Mouse (Mus musculus) lung, embryonic 15.5 days (tissue): Measurements from ENCODE around the gene Gpsm3. TPM values are rescaled to one million over a fixed set of nuclear protein-coding genes. Genes with fewer than 3 reads are reported as not detected.

Source experiments
- ATAC-seq: fragments of 200-750 bp; cut with Nextera tagmentation; 2 replicates; pipeline ENCODE4 v1.8.0; 2017; ENCODE audit warnings: moderate number of reproducible peaks, borderline replicate concordance; ENCODE audit not compliant: low FRiP score, low TSS enrichment; ENCODE audit errors: extremely low read depth
- H3K27ac ChIP-seq: fragments of 300-500 bp; sonication (generic); 2 replicates; pipeline ENCODE4 v1.5.1; 2015; ENCODE audit warnings: moderate library complexity, mild to moderate bottlenecking, inconsistent platforms
- H3K27me3 ChIP-seq: fragments of 300-500 bp; sonication (generic); 2 replicates; pipeline ENCODE4 v1.6.1; 2015; ENCODE audit warnings: inconsistent platforms
- H3K36me3 ChIP-seq: fragments of 300-500 bp; sonication (generic); 2 replicates; pipeline ENCODE4 v1.6.1; 2015; ENCODE audit warnings: inconsistent platforms
- H3K4me1 ChIP-seq: fragments of 300-500 bp; sonication (generic); 2 replicates; pipeline ENCODE4 v1.6.1; 2015; ENCODE audit warnings: inconsistent platforms
- H3K4me2 ChIP-seq: fragments of 300-500 bp; sonication (generic); 2 replicates; pipeline ENCODE4 v1.6.1; 2015; ENCODE audit warnings: inconsistent platforms, mild to moderate bottlenecking, moderate library complexity
- H3K4me3 ChIP-seq: fragments of 300-500 bp; sonication (generic); 2 replicates; pipeline ENCODE4 v1.5.1; 2015; ENCODE audit warnings: mild to moderate bottlenecking, inconsistent platforms
- H3K9ac ChIP-seq: fragments of 300-500 bp; sonication (generic); 2 replicates; pipeline ENCODE4 v1.6.1; 2015; ENCODE audit warnings: inconsistent platforms
- H3K9me3 ChIP-seq: fragments of 300-500 bp; sonication (generic); 2 replicates; pipeline ENCODE4 v1.6.1; 2016; ENCODE audit warnings: inconsistent platforms
- WGBS: fragments of 180-500 bp; shearing (Covaris S2); methylation state at CpG from one replicate; pipeline ENCODE4 v1.1.7; 2015; 5-methylcytosine and 5-hydroxymethylcytosine counted together
- polyA plus RNA-seq: library from polyadenylated mRNA; unstranded; fragments of >200 nt; fragmentation: Nextera tagmentation; extraction: Ambion mirVana; gene quantifications from 2 replicates; pipeline ENCODE4 v1.2.1, GENCODE M21; 2015

The Gpsm3 gene
- polyA plus RNA-seq, 1 experiment from 2014 or later: 17.9 TPM

DNA sequence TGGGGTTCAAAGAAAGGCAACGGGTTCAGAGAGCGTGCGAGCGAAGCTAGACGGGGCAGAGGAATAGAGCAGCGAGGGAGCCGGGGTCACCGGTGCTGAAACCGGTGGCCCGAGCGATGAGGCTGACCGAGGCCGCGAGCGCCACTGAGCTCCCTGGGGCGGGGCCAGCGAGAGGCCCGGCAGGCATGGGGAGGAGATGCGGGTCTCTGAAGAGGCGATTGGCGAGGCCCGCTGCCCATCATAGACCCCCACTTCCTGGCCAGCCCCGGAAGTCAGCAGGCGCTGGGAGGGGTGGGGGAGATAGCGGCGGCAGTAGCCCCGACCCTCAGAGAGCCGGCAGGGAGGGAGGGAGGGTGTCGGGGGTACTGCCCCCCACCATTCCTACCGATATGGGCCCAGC is 16.0 kb downstream of the Gpsm3 start:
- Histone ChIP-seq H3K36me3 (peaks cover 13% of the 10 kb centered on the region), H3K9me3 (no peaks in the 10 kb centered on the region), H3K27ac (peak overlapping the region; percentile 90), H3K27me3 (no peaks in the 10 kb centered on the region), H3K4me1 (peaks cover 34% of the 10 kb centered on the region), H3K4me2 (peak overlapping the region; percentile 95), H3K9ac (peak overlapping the region; percentile 92), H3K4me3 (peak overlapping the region; percentile 95)
- WGBS: under 1% methylated on average over 25 of the region's 30 CpGs
- peak; percentile 41 for ATAC-seq

GRCm38 (mm10) chr17:34606186-34607039 is 16.8 kb downstream of the Gpsm3 start:
- Histone ChIP-seq H3K27ac (peak overlapping the region; percentile 90), H3K27me3 (no peaks in the 10 kb centered on the region), H3K4me1 (peaks cover 34% of the 10 kb centered on the region), H3K4me3 (peak overlapping the region; percentile 95), H3K4me2 (peak overlapping the region; percentile 95), H3K9ac (peak overlapping the region; percentile 92), H3K36me3 (peaks cover 14% of the 10 kb centered on the region), H3K9me3 (no peaks in the 10 kb centered on the region)
- ATAC-seq: no peak
- 10% methylated on average over 32 of the region's 32 CpGs for WGBS

DNA sequence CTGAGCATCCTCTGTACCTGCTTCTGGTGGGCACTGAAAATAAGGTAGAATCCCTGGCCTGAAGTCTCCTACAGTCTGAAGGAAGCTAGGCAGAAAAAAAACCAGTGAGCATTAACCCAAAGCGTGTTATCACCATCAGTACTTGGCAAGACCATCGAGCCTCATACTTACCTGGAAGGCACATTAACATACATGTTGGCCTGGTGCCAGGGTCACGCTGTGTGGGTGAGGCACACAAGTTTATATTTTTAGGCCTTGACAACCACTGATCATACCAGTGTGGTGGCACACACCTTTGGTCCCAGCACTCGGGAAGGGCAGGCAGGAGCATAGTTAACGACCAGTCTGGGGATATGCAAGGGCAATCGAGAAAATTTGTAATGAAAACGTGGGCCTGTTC is 18.4 kb downstream of the Gpsm3 start:
- Histone ChIP-seq H3K9me3 (no peaks in the 10 kb centered on the region), H3K4me2 (no peak overlapping the region), H3K27ac (no peak overlapping the region), H3K9ac (0 out of 2 replicates have a peak overlapping the region, but pooled peaks have one; percentile 21), H3K27me3 (no peaks in the 10 kb centered on the region), H3K4me1 (peaks cover 24% of the 10 kb centered on the region), H3K4me3 (no peak overlapping the region), H3K36me3 (peaks cover 27% of the 10 kb centered on the region)
- no peak for ATAC-seq
- 75% methylated on average over 7 of the region's 7 CpGs for WGBS

DNA sequence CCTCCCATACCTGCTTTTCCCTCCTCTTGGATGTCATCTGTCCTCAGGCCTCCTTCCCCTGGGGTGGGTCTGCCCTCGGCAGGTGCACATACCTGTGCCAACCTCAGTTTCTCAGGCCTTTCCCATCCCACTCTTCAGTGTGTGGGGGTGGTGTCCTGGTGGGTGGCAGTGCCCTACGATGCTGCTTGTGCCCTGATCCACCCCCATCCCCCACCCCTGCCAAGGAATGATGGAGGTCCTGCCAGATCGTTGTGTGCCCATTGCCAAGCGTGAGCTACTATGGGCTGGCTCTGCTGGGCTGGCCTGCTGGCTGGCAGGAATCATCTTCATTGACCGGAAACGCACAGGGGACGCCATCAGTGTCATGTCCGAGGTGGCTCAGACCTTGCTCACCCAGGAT is 21.4 kb downstream of the Gpsm3 start:
- WGBS: 89% methylated on average over 8 of the region's 8 CpGs
- Histone ChIP-seq H3K27me3 (no peaks in the 10 kb centered on the region), H3K27ac (no peak overlapping the region), H3K4me2 (no peak overlapping the region), H3K9me3 (no peaks in the 10 kb centered on the region), H3K36me3 (peaks cover 37% of the 10 kb centered on the region), H3K4me3 (no peak overlapping the region), H3K4me1 (peaks cover 14% of the 10 kb centered on the region), H3K9ac (no peak overlapping the region)
- ATAC-seq: no peak

GRCm38 (mm10) chr17:34613054-34613645 is 23.5 kb downstream of the Gpsm3 start:
- Histone ChIP-seq H3K9ac (no peak overlapping the region), H3K4me3 (no peak overlapping the region), H3K4me1 (no peaks in the 10 kb centered on the region), H3K9me3 (no peaks in the 10 kb centered on the region), H3K27me3 (no peaks in the 10 kb centered on the region), H3K36me3 (peaks cover 37% of the 10 kb centered on the region), H3K27ac (no peak overlapping the region), H3K4me2 (no peak overlapping the region)
- 81% methylated on average over 11 of the region's 11 CpGs for WGBS
- no peak for ATAC-seq

GRCm38 (mm10) chr17:34613830-34614229 is 24.2 kb downstream of the Gpsm3 start:
- Histone ChIP-seq H3K27me3 (no peaks in the 10 kb centered on the region), H3K9me3 (no peaks in the 10 kb centered on the region), H3K36me3 (peaks cover 37% of the 10 kb centered on the region), H3K4me1 (no peaks in the 10 kb centered on the region), H3K27ac (no peak overlapping the region), H3K4me2 (no peak overlapping the region), H3K9ac (no peak overlapping the region), H3K4me3 (no peak overlapping the region)
- WGBS: 85% methylated on average over 10 of the region's 10 CpGs
- ATAC-seq: no peak

DNA sequence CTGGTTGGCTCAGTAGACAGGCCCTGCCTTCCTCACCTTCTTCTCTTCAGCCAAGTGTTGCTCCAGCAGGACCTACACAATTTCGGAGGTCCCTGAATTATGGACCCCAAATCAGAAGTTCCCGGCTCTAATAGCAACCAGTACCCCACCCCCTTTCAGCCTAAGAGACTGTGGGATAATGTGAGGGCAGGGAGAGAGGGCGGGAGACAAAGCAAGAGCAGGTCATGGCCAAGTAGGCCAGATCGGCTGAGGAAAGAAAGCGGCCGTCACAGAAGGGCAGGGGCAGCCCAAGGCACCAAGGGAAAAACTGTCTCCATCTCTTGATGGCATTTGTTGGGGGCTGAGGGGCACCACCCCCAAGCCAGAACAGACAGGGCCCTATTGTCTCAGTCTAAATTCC is 26.3 kb downstream of the Gpsm3 start, which contains the start of gene Egfl8:
Egfl8 (minus strand) TSS at position 101 of the 400 bp plus-strand sequence.
- Histone ChIP-seq H3K27me3 (no peaks in the 10 kb centered on the region), H3K4me2 (no peak within 1 kb of the TSS), H3K36me3 (peaks cover 31% of the 10 kb centered on the region), H3K4me3 (no peak within 1 kb of the TSS), H3K27ac (peak within 1 kb of the TSS; percentile 8; the same call in 1 of the 2 replicates), H3K9me3 (no peaks in the 10 kb centered on the region), H3K9ac (no peak within 1 kb of the TSS), H3K4me1 (no peaks in the 10 kb centered on the region)
- 70% methylated on average over 6 of the region's 6 CpGs for WGBS
- no peak for ATAC-seq

GRCm38 (mm10) chr17:34618999-34619398 is 29.4 kb downstream of the Gpsm3 start:
- no peak overlapping the region for H3K4me2 ChIP-seq
- H3K9ac ChIP-seq: no peak overlapping the region
- H3K9me3 ChIP-seq: no peaks in the 10 kb centered on the region
- H3K4me1 ChIP-seq: no peaks in the 10 kb centered on the region
- WGBS: 15% methylated on average over 6 of the region's 6 CpGs
- H3K36me3 ChIP-seq: peaks cover 18% of the 10 kb centered on the region
- no peak for ATAC-seq
- no peak overlapping the region for H3K27ac ChIP-seq
- no peaks in the 10 kb centered on the region for H3K27me3 ChIP-seq
- no peak overlapping the region for H3K4me3 ChIP-seq

DNA sequence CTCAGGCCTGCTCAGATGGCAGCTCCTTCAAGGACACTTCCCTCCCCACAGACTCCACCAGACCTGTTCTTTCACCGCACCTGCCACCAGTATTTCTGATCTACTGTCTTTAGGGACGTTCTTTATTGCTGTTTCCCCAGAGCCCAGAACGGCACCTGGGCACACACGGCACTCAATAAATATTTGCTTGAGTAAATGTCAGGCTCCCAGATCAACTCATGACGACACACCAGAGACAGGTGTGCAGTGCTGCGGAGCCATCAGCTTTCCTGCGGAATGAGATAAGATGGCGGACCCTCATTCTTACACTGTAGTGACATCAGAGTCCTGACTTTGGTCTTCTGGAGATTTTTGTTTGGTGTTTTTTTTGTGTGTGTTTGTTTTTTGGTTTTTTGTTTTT is 31.4 kb downstream of the Gpsm3 start:
- Histone ChIP-seq H3K36me3 (peaks cover 12% of the 10 kb centered on the region), H3K4me3 (no peak overlapping the region)
- WGBS: 75% methylated on average over 8 of the region's 8 CpGs

DNA sequence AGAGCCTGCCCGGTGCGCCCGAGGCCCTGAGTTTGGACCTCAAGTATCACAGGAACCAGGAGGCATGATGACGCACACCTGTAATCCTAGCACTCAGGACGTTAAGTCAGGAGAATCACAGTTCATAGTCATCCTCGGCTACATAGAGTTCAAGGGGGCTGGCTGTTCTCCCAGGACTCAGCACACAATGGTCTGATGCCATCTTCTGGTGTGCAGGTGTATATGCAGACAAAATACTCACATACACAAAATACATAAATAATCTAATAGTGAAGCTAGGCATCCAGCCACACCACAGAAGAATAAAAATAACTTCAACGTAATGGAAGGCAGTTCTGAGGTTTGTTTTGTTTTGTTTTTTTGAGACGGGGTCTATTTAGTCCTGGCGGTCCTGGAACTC is 33.6 kb downstream of the Gpsm3 start:
- Histone ChIP-seq H3K4me1 (peaks cover 7% of the 10 kb centered on the region), H3K36me3 (peaks cover 12% of the 10 kb centered on the region), H3K4me3 (no peak overlapping the region), H3K27ac (no peak overlapping the region), H3K9ac (no peak overlapping the region), H3K4me2 (no peak overlapping the region), H3K27me3 (no peaks in the 10 kb centered on the region; the same call in 1 of the 2 replicates), H3K9me3 (no peaks in the 10 kb centered on the region)
- ATAC-seq: no peak
- 84% methylated on average over 9 of the region's 9 CpGs for WGBS

More for the DNA sequence above, 31.4 kb downstream of the Gpsm3 start:
- Histone ChIP-seq H3K4me2 (no peak overlapping the region), H3K27ac (no peak overlapping the region), H3K9ac (no peak overlapping the region), H3K4me1 (peaks cover under 1% of the 10 kb centered on the region; the same call in 1 of the 2 replicates), H3K27me3 (no peaks in the 10 kb centered on the region; the same call in 1 of the 2 replicates), H3K9me3 (no peaks in the 10 kb centered on the region)
- ATAC-seq: no peak

DNA sequence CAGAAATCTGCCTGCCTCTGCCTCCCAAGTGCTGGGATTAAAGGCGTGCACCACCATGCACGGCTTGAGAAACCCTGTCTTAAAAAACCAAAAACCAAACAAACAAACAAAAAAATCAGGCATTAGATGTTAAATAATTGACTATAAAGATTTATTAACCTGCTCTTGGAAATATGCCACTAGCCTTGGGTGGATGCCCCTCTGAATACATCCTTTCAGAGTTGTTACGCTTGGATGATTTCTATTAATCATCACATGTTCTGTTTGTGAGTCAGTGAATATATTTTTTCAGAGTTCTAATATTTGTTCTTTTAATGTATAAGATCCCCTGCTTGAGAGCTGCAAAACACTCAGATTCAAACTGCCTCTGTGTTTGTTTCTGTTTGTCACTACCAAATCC is 35.4 kb downstream of the Gpsm3 start:
- ATAC-seq: no peak
- Histone ChIP-seq H3K27me3 (peaks cover 14% of the 10 kb centered on the region), H3K4me1 (peaks cover 22% of the 10 kb centered on the region), H3K27ac (no peak overlapping the region), H3K4me3 (no peak overlapping the region), H3K9me3 (no peaks in the 10 kb centered on the region), H3K36me3 (peaks cover 12% of the 10 kb centered on the region), H3K4me2 (no peak overlapping the region), H3K9ac (no peak overlapping the region)
- WGBS: 87% methylated on average over 3 of the region's 3 CpGs
